Mouse (Mus musculus) kidney, postnatal 25 days (tissue): ENCODE measurements around the gene Coq8b.

ENCODE experiments used
- DNase-seq, 2 experiments: peaks; one replicate each; pipeline ENCODE4 v3.0.0; 2021; ENCODE audit warnings: mixed read lengths in 2 of 2

Coq8b gene

DNA sequence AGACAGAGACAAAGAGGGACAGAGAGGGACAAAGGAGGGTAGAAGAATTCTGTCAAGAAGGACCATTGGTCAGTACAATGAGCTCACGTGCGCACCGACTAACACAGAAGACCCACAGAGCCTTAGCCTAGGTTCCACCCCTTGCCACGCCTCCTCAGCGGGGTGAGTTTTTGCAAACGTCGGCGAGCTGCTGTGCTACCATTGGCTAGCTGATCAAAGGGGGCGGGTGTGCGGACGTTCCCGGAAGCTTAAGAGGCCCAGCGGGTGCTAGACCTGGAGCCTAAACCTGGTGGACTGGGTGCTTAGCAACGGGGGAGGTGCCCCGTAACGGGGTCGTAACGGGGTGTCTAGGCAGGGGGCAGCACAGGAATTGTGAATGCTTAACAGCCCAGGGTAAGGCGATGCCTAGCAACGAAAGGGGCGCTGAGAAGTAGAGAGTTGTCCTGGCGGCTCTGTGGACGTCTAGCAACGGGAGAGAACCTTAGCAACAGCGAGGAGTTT, at the start of gene Coq8b:
Gene Coq8b, plus strand, starts transcription at position 243 of the 501 bp plus-strand sequence.
- DNase-seq = peak; percentile 97 to 98

DNA sequence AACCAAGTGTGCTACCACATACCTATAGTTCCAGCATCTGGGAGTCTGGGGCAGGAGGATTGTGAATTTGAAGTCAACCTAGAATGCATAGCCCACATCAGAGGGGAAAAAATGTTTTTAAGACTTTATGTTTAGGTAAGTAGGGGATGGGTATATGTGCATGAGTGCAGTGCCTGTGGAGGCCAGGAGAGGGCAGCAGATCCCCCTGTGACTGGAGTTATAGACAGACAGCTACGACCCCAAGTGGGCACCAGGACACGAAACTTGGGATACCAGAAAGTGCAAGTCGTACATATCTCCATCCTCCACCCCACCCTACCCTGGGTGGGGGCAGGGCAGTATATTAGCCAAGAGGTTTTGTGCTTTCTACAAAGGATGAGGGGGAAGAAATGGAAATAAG, 47.9 kb upstream of the Coq8b start:
- DNase-seq = peak; percentile 44 to 47

DNA sequence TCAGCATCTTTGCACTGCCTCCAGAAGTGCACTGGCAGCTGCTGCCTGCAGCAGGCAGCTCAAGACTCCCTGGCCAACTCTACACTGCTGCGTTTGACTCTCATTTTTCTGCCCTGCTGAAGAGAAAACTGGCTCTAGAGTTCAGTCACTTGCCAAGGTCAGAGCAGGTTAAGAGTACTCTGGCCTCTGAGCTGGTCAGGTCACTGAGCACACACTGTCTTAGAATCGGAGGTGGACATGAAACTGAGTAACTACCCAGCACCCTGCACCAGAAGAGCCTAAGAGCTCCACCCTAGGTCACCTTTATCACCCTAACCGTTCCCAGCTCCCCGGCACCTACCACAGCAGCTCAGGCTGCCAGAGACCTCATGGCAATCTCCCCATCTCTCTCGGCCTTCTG, 46.8 kb upstream of the Coq8b start:
- DNase-seq = peak in 1 of 2 experiments; percentile 49

DNA sequence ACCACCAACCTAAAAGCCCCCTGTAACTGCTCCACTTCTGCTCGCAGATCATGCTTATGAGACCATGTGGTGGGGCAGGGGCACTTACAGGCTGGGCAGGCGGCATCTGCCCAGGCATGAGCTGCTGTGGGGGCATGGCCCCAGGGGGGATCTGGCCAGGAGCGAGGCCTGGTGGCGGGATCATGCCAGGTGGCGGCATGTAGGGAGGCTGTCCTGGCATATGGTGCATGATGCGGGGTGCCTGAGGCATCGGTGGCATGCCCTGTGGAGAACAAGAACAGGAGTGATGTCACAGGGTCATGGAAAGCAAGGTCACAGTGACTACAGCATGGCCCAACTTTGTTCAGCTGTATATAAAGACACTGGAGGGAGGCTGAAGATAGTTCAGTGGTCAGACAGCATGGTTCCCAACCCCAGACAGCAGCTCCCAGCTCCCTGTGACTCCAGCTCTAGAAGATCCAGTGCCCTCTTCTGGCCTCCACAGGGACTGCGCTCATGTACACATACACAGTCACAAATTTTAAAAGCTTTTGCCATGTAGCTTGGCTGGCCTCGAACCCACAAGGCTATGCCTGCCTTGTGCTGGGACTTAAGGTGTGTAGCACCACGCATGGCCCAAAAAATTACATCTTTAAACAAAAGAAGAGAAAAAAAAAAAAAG, 43.4 kb upstream of the Coq8b start:
- peak in 1 of 2 experiments; percentile 25 for DNase-seq

DNA sequence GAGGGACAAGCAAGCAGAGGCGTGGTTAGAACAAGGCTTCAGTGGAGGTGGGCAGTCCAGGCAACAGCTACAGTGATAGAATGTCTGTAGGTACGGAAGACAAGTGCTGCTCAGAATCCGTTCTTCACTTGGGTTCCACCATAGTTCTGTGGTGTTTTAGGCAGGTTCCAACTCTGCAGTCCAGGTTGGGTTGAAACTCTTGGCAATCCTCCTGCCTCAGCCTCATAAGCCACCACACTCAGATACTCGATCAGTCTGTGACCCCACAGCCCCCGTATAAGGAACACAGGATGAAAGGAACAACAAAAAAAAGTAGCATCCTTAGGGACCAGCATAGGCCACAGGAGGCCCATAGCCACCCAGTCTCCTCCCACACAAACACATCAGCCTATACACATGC, 40.4 kb upstream of the Coq8b start:
- no peak for DNase-seq

DNA sequence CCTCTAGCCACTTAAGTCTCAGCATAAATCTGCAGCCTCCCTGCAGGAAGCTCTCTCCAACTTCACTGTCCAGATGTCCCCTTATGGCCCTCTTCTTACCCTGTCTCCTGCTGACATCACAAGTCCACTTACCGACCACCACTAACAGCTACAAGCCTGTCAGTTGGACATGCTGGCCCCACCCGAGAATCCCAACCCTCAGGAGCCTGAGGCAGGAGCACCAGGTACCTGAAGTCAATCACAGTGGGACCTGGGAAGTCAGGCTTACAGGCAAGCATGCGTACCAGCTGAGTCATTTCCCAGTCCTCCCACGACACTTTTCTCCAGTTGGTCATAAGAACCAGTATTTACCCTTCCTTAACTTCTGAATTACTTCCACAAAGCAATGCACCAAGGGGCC, 39.1 kb upstream of the Coq8b start:
- no peak for DNase-seq

DNA sequence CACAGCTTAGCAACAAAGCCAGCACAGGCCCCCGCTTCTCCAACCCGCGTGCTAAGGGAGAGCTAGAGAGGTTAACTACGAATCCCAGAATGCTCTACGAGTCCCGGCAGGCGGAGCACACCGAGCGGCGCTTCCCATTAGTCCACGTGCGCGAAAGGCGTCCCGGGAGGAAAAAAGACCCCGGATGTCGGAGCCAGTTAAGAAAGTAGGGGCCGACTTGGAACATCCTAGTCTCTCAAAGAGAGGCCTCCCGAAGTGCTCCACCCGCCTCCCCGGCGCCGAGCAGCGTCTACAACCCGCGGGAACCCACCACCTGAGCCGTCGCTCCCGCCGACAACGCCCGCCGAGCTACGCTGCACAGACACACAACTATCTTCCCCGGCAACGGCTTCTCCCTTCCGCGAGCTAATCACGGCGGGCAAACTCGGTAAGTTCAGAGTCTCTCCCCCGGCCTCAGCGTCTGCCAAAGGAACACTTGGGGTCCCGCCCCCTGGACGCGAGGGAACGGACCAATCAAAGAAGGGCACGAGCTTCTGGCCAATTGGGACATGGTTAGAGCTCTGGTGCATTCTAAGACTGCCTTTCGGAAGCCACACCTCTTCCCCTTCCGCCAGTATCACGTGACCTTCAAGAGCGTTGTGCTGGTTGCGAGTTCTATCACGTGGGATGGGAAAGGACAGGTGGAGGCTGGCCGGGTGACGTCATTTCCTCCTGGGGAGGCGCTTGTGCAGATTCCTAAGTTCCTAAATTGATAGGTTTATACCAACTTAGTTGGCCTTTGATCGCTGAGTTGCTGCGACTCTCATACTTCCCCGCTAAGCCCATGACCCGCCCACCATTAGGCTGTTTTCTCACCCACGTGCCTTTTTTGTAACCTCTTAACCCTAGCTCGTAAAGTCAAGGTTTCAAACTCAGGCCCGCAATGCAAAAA, 36.9 kb upstream of the Coq8b start, which contains the start of the genes BC024978 and Snrpa:
Gene BC024978, plus strand, starts transcription at position 101 of the 931 bp plus-strand sequence.
Gene Snrpa, minus strand, starts transcription at position 591 of the 931 bp plus-strand sequence.
- peak; percentile 99 to 100 for DNase-seq

DNA sequence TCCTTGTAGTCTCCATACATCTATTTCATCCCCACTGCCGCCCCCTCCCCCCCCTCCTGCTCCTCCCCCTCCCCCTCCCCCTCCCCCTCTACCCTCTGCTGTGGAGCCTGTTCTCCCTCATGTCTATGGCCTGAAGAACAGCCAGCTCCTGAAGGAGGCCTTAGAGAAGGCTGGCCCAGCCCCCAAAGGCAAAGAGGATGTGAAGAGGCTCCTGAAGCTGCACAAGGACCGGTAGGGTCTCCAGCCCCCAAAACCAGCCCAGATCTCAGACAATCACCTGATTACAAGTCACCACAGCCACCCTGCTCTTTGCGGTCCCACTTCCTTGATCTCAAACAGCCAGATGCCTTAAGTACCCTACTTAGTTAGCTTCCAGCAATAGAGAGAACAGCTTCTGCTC, 35.7 kb upstream of the Coq8b start:
- DNase-seq = no peak

DNA sequence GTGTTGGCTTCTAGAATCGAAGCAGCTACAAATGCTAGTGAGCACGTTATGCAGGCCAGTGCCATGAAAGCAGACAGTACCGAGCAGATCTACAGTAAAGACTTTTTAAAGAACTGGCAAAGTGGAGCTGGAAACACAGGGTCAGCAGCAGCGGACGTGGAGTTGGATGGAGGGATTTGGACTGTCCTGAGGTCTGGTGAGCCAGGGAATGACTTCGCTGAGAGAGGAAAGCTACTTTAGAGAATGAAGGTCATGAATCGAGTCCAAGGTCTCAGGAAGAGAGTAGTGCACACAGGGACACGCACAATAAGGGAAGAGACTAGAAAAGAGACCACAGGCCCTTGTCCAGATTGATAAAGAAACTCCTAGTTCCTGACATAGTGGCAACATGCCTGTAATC, 35.2 kb upstream of the Coq8b start:
- no peak for DNase-seq

DNA sequence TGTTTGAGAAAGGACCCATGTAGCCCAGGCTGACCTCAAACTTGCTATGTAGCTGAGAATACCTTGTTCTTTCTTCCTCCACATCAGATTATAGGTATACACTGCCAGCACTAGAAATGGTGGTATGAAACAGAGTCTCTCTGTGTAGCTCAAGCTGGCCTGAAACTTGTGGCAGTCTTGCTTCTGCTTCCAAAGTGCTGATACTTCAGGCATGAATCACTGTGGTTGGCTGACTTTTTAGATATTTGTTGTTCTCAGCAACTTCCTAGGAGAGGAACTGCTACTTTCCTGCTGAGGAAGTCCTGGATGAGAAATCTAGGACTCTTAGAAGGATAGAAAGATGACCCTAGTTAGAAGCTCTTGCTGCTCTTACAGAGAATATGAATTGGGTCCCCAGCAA, 34.5 kb upstream of the Coq8b start:
- DNase-seq = no peak

DNA sequence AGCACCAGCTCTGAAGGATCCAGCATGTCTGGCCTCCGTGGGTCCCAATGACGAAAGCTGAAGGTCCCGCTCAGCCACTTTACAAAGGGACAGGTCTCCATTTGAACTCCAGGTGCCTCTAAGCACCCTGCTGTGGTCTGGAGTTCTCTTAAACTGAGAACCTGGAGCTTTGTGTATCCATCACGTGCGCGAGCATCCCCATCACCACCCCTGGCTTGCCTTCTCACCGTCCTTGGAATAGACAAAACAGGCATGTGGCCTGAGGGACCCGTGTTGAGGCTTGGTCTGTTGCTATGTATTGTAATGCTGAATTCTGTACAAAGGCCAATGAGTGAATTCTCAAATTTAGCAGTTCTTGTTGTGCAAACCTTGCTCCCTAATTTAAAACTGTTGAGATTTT, 34.0 kb upstream of the Coq8b start:
- DNase-seq = no peak

DNA sequence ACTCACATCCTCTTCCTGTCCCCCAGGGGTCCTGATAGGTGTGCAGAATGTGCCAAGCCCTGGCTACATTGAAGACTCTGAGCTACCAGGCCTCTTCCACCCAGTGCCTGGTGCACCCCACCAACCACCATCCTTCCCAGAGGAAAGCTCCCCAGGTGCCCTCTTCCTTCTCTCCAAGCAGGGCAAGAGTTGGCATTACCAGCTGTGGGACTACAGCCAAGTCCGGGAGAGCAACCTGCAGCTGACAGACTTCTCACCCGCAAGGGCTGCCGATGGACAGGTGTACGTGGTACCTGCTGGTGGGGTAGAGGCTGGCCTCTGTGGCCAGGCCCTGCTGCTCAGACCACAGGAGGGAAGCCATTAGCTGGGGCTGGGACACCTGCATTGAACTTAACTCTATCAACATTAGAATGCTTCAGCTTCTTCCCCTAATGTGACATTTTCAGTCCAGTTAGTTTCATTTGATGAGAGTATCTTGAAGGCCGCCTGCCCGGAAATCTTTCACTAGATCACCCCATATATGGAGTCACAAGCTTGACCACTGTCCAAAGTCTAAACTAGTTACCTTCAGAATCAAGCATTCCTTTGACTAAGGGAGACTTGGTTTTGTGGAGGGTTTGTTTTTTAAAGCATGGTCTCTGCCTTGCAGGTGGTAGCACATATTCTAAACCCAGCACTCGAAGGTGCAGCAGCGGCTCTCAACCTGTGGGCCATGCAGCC, 28.9 kb upstream of the Coq8b start:
- peak; percentile 51 to 69 for DNase-seq

DNA sequence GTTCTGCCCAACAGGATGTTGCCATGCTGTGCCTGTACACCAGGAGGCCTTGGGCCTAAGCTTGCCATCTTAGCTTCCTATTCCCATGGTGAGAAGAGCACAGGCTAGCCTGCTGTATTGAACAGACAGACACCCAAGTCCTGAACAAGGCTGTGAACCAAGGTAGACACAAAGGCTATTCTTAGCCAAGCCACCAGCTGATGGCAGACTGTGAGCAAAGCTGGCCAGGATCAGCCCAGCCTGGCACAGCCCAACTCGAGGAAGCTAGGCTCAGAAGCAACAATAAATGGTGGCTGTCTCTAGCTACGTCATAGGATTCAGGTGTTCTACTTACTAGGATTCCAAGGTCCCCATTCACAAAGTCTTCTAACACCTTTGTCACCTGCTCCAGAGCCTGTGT, 20.2 kb upstream of the Coq8b start:
- DNase-seq = no peak

DNA sequence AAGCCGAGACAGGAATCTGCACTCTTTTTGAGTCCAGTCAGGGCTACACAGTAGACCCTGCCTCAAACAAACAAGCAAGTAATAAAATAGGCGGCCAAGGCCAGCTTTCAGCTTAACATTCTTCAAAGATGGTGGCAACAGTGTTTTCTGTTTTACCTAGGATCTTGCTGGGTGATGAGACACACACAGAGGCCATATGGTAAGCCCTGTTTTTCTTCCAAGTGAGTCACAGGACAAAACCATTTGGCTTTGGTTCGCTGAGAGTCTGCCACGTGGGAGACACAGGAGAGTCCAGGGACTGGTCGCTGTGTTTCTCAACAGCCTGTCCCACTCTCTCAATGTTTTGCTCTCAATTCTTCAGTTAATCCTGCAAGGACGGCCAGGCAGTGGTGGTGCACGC, 14.2 kb upstream of the Coq8b start:
- DNase-seq = no peak

DNA sequence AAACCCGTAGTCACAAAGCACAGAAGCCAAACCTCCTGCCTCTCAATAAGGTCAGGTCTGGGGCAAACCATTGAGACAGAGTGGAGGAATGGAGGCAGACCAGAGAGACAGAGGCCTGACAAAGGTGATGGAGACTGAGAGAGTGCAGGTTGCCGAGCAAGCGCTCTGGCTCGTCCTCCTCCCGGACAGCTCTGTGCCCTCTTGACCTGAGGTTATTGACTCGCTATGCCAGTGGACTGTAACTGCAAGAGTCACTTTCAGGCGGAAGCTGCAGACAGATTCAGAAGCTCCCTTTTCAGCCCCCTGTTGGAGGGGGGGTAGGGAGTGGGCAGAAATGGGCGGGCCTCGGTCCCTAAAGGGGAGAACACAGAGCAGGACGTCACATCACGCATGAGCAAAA, 12.9 kb upstream of the Coq8b start:
- no peak for DNase-seq

DNA sequence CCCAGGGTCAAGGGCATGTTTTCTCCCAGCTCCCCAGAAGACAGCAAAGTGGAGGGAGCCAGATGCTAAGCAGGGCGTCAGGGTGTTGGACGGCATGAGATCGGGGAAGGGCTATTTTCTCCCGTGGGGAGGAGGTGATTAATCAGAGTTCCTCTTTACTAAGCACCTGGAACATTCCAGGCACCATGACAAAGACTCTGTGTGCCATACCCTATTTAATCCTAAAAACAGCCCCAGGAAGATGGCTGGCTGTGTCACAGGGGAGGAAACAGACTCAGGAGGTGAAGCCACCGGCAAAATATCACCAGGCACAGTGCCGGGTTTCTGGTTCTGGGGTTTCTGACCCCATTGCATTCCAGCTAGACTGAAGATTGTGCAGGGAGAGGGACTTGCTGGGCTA, 10.9 kb upstream of the Coq8b start:
- no peak for DNase-seq

DNA sequence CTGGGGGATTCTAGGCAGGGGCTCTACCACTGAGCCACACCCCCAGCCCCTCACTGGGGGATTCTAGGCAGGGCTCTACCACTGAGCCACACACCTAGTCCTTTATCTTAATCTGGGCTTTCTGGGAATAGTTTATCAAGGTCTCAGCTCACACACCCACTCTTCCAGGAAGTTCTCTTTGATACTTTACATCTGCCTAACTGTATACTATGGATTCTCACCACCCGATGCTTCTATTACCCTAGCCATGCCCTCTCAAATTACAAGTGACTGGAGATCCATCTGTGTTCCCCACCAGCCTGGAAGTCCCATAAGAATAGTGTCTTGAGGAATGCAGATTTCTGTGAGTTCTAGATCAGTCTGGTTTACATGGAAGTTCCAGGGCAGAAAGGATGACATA, 10.3 kb upstream of the Coq8b start:
- DNase-seq = no peak

DNA sequence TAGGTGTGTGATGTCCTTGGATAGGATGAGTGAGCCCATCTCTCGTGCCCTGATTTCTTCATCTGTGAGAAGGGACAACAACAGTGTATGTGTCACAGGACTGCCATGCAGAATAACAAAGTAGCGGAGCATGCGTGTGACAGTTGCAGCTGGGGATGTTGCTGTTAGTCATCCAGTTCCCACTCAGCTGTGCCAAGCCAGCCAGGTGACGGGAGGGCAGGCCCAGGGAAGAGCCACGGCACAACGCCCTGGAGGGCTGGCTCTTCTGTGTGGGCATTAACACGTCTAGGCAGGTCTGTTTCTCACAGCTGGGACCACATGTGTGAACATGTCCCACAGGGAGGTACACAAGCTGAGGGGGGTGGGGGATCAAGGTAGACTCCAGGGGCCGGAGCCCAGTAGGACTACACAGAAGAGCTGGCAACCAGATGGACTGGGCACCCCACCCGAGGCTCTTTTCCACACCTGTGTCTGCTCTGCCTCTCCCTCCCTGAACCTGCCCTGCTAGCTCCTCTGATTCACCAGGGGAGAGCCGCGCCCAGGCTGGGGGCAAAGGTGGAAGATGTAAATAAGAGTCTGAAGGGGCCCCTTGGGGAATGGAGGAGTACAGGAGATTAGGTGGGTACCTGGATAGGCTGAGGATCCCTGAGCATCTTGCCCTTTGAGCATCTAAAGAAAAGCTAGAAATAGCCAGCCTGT, 7.8 kb upstream of the Coq8b start:
- DNase-seq = no peak

DNA sequence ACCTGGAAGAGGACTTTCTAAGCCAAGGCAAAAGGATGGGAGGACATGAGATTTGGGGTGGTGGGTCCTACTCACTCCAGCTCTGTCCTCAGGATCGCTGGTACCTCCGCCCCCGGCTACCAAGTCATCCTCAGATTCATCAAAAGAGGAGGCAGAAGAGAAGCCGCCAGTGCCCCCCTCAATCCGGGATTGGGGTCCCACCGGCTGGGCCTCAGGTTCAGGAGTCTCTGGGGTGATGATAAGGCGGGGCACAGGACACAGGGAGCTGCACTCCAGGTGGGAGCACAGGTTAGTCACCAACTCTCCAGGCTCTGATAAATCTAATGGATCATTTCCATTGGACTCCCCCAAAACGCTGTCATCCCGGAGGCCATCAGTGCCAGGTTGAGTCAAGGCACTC, 5.5 kb upstream of the Coq8b start:
- DNase-seq = no peak

DNA sequence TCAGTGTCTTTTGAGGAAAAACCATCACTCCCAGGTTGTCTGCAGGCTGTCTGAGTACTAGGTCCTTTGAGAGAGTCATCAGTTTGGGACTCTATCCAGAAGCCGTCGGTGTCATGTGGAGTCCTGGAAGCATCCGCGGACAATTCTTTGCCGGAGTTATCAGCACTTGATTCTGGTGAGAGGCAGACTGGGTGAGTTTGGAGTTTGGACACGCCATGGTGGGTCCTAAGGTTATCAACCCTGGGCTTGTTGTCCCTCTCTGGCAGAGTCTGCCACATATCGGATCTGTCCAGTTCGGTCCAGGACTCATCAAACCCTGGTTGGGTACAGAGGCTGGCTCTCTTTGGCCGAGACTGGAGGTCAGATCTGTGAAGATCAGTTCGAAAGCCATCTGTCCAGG, 5.1 kb upstream of the Coq8b start:
- no peak for DNase-seq

DNA sequence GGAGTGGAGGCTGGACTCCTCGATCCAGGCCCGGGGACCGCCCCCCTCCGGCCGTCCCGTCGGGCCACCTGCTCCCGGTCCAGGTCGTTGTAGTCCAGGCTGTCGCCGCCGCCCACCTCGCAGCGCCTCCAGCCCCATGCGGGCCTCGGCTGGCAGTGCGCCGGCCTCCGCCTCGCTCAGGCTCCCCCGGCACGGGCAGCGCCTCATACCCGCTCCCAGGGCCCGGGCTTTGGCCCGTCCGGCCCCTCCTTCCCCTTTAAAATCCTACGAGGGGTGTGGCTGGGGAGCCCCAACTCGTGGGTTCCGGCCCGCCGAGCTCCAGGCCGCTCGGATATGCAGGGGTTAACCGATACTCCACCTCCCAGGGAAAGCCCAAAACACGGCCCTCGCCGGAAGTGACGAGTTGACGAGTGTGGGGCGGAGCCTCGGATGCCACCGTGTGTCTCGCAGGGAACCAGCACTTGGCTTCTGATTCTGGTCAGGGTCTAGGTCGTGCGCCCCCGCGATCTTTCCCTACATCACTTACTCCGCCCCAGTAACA, 4.5 kb upstream of the Coq8b start, which contains the start of gene Itpkc:
Gene Itpkc, minus strand, starts transcription at position 381 of the 541 bp plus-strand sequence.
- DNase-seq = peak; percentile 93 to 96

DNA sequence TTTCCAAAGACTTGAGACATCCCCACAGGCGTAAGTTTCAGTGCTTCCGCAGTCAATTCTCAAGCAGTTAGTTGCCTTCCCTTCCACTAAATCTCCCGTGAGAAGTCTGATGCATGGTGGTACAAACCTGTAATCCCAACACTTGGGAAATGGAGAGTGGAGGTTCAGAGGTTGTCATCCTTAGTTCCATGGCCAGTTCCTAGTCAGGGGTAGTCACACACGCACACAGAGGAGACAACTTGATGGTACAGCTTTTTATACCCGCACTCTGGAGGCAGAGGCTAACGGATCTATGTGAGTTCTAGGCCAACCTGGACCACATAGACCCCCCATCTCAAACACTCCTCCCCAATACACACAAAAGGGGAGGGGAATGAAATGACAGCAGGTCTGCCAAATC, 4.0 kb upstream of the Coq8b start:
- no peak for DNase-seq
